Mouse (Mus musculus) bone marrow macrophage, adult 2 months (primary cell): ENCODE results near the gene Tiam1.

Experiments used
- CTCF ChIP-seq: IDR thresholded peaks from 2 replicates; pipeline ENCODE4 v1.5.1; 2012; ENCODE audit warnings: low read depth, mild to moderate bottlenecking, low read length, moderate library complexity
- POLR2A ChIP-seq: IDR thresholded peaks from 2 replicates; pipeline ENCODE4 v1.6.1; 2012; ENCODE audit warnings: mild to moderate bottlenecking, low read depth, low read length, borderline replicate concordance

- TF ChIP-seq CTCF: no peak
- TF ChIP-seq POLR2A: no peak
These were observed 196.8 kb downstream of the Tiam1 start for GRCm38 (mm10) chr16:89946816-89947215.
